Mouse (Mus musculus) midbrain, embryonic 14.5 days (tissue): ENCODE results near the gene Tbc1d1. TPM values are rescaled to one million over a fixed set of nuclear protein-coding genes. Genes with fewer than 3 reads are reported as not detected.

Source experiments
- ATAC-seq: fragments of 200-750 bp; cut with Nextera tagmentation; 2 replicates; pipeline ENCODE4 v1.8.0; 2017; ENCODE audit warnings: moderate number of reproducible peaks, moderate library complexity; ENCODE audit not compliant: low FRiP score, low TSS enrichment
- DNase-seq: peaks from one replicate; pipeline ENCODE4 v3.0.0-alpha.2; 2015
- H3K27ac ChIP-seq: fragments of 300-500 bp; sonication (generic); replicated peaks from 2 replicates; pipeline ENCODE4 v1.5.1; 2014; ENCODE audit warnings: mild to moderate bottlenecking, low read depth, low read length, moderate library complexity
- H3K27me3 ChIP-seq: fragments of 300-500 bp; sonication (generic); 2 replicates; pipeline ENCODE4 v1.6.1; 2014; ENCODE audit warnings: low read length, control low read depth, mixed read lengths; ENCODE audit not compliant: control insufficient read depth, insufficient read depth
- H3K36me3 ChIP-seq: fragments of 300-500 bp; sonication (generic); 2 replicates; pipeline ENCODE4 v1.6.1; 2014; ENCODE audit warnings: low read length, control low read depth; ENCODE audit not compliant: control insufficient read depth, insufficient read depth
- H3K4me1 ChIP-seq: fragments of 300-500 bp; sonication (generic); 2 replicates; pipeline ENCODE4 v1.6.1; 2014; ENCODE audit warnings: mild to moderate bottlenecking, antibody characterized with exemption, low read length, control low read depth; ENCODE audit not compliant: control insufficient read depth, insufficient read depth
- H3K4me2 ChIP-seq: fragments of 300-500 bp; sonication (generic); 2 replicates; pipeline ENCODE4 v1.6.1; 2014; ENCODE audit warnings: mild to moderate bottlenecking, low read length, moderate library complexity
- H3K4me3 ChIP-seq: fragments of 300-500 bp; sonication (generic); replicated peaks from 2 replicates; pipeline ENCODE4 v1.5.1; 2014; ENCODE audit warnings: low read depth, low read length
- H3K9ac ChIP-seq: fragments of 300-500 bp; sonication (generic); replicated peaks from 2 replicates; pipeline ENCODE4 v1.6.1; 2014; ENCODE audit warnings: mild to moderate bottlenecking, low read length, moderate library complexity
- H3K9me3 ChIP-seq: fragments of 300-500 bp; sonication (generic); 2 replicates; pipeline ENCODE4 v1.6.1; 2016; ENCODE audit warnings: low read length, control low read depth, mixed read lengths; ENCODE audit not compliant: control insufficient read depth
- WGBS: fragments of 180-500 bp; shearing (Covaris S2); extraction: QIAGEN DNeasy Blood & Tissue Kit; methylation state at CpG from one replicate; pipeline ENCODE4 v1.1.7; 2014; 5-methylcytosine and 5-hydroxymethylcytosine counted together
- polyA plus RNA-seq: library from polyadenylated mRNA; unstranded; fragments of >200 nt; fragmentation: Nextera tagmentation; extraction: Ambion mirVana; gene quantifications from 2 replicates; pipeline ENCODE4 v1.2.1, GENCODE M21; 2014

The Tbc1d1 gene
- polyA plus RNA-seq, 1 experiment from 2014 or later, result 11.7 TPM

DNA sequence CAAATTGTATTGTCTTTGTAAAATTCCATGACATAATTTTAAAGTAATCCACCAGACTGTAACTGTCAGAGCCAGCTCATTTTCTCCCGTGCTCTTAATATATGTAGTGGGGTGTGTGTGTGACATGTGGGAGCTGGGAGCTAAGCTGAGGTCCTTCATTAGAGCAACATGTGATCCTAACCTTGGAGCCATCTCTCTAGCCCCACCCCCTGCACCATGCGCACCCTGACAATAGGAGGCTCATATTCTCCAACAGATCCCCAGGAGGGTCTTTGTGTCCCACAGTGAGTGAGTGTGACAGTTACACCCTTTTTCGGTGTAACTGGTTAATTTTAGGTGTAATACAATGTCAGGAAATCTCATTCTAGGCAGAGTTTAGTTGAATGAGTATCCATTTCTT lies 16.8 kb downstream of the Tbc1d1 start:
- WGBS, result 77% methylated on average over 3 of the region's 3 CpGs
- no peak overlapping the region for H3K27ac ChIP-seq
- H3K36me3 ChIP-seq, result no peaks in the 10 kb centered on the region
- no peaks in the 10 kb centered on the region for H3K4me1 ChIP-seq
- H3K9ac ChIP-seq, result no peak overlapping the region
- no peaks in the 10 kb centered on the region for H3K9me3 ChIP-seq
- H3K27me3 ChIP-seq, result no peaks in the 10 kb centered on the region
- DNase-seq (no peak), ATAC-seq (no peak)
- H3K4me2 ChIP-seq, result no peak overlapping the region
- no peak overlapping the region for H3K4me3 ChIP-seq

DNA sequence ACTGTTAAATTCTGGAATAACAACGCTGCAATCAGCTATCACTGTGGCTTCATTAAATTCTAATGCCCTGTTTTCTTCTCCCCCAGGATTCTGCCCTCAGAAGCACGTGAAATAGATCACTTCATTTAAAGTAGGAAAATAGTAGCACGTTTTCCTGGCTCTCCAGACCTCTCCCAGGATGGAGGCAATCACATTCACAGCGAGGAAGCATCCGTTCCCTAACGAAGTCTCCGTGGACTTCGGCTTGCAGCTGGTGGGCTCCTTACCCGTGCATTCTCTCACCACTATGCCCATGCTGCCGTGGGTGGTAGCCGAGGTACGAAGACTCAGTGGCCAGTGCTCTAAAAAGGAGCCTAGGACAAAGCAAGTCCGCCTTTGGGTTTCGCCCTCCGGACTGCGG lies 17.2 kb downstream of the Tbc1d1 start:
- H3K4me1 ChIP-seq, result no peaks in the 10 kb centered on the region
- DNase-seq (peak; percentile 31), ATAC-seq (no peak)
- H3K4me2 ChIP-seq, result no peak overlapping the region
- no peaks in the 10 kb centered on the region for H3K9me3 ChIP-seq
- H3K4me3 ChIP-seq, result no peak overlapping the region
- H3K27ac ChIP-seq, result no peak overlapping the region
- no peaks in the 10 kb centered on the region for H3K27me3 ChIP-seq
- no peaks in the 10 kb centered on the region for H3K36me3 ChIP-seq
- WGBS, result 69% methylated on average over 16 of the region's 16 CpGs
- H3K9ac ChIP-seq, result no peak overlapping the region

DNA sequence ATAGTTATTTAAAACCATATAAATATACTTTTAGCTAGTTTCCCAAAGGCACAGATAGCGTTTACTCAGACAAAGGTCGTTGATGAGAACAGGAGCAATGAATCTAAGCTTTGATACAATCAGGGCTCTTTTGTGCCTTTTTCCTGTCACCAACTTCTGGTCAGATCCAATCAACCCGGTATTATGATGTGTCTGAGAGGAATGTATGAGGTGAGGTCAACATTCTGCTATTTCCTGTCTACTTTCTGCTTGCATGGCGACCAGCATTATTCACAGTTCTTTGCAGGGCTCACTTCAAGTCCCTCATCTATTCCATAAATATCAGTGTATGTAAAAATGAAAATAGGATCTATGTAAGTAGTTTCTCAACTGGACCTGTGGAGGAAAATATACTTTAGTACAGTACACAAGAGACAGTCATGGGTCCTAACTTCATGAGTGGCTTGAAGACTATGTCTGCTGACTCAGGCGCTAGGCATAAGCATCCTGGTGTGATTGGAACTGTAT lies 18.4 kb downstream of the Tbc1d1 start:
- Histone ChIP-seq H3K4me2 (no peak overlapping the region), H3K4me3 (no peak overlapping the region), H3K36me3 (no peaks in the 10 kb centered on the region), H3K9ac (no peak overlapping the region), H3K4me1 (no peaks in the 10 kb centered on the region), H3K9me3 (no peaks in the 10 kb centered on the region), H3K27me3 (no peaks in the 10 kb centered on the region), H3K27ac (no peak overlapping the region)
- DNase-seq (no peak), ATAC-seq (no peak)
- 89% methylated on average over 5 of the region's 5 CpGs for WGBS

DNA sequence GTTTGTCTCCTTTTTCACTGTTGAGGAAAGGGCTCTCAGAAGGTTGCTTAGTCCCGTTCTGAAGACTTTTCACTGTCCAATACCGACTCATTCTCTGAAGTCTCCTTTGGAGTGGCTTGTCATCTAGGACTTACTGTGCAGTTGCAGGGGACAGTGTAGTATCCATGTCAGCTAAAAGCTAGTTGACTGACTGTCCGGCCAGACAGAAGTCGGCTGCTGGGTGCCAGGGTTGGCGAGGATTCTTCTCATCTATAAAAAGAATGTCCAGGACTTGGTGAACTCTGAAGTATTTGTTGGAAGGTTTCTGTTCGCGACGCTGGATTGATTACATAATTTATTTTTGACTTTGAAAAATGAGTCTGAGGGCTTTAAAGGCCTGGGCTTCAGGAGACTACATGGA lies 24.4 kb downstream of the Tbc1d1 start:
- no peak for DNase-seq
- no peak for ATAC-seq
- no peak overlapping the region for H3K27ac ChIP-seq
- 94% methylated on average over 8 of the region's 8 CpGs for WGBS
- H3K27me3 ChIP-seq, result no peaks in the 10 kb centered on the region
- no peaks in the 10 kb centered on the region for H3K36me3 ChIP-seq
- H3K4me1 ChIP-seq, result no peaks in the 10 kb centered on the region
- H3K9ac ChIP-seq, result no peak overlapping the region
- H3K4me2 ChIP-seq, result no peak overlapping the region
- H3K4me3 ChIP-seq, result no peak overlapping the region
- H3K9me3 ChIP-seq, result no peaks in the 10 kb centered on the region

DNA sequence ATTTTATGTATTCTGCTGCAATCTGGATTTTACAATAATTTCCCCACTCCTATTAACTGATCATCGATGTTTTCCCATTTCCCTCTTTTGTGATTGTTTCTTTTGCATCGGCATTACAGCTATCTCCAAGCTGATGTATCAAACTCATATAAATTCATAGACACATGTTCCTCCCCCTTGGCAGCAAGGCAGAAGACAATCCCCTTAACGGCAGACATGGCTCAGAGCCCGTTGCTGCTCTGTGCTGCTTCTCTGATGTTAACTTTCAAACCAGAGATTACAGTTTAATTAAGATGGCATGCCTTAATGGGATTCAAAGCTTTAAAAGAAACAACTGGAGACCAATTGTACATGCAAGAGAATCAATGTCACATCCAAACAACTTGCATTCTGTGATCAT lies 27.6 kb downstream of the Tbc1d1 start:
- 28% methylated on average over 4 of the region's 4 CpGs for WGBS
- H3K4me2 ChIP-seq, result no peak overlapping the region

DNA sequence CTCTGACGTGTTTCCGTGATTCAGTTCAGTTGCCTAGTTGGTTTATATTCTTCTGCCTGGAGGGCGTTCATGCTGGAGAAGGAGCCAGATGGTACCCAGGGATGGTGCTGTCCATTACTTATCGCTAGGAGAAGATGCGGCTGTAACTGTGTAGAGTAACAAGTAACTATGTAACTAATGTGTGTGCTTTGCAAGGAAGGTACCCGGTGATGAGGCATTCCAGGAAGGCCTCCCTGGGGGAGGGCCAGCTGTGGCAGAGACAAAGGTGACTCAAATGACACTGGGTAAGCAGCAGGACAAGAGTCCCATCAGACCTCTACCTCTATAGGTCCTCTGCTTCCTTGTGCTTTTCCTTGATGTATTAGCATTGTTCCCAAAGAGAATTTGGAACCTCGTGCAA lies 29.2 kb downstream of the Tbc1d1 start:
- H3K9me3 ChIP-seq, result no peaks in the 10 kb centered on the region
- no peaks in the 10 kb centered on the region for H3K36me3 ChIP-seq
- H3K27me3 ChIP-seq, result no peaks in the 10 kb centered on the region
- H3K4me1 ChIP-seq, result no peaks in the 10 kb centered on the region
- H3K9ac ChIP-seq, result no peak overlapping the region
- no peak overlapping the region for H3K27ac ChIP-seq
- ATAC-seq, result no peak
- H3K4me2 ChIP-seq, result no peak overlapping the region
- 69% methylated on average over 7 of the region's 7 CpGs for WGBS
- no peak for DNase-seq
- no peak overlapping the region for H3K4me3 ChIP-seq

More for the DNA sequence above, 27.6 kb downstream of the Tbc1d1 start:
- H3K27me3 ChIP-seq, result no peaks in the 10 kb centered on the region
- H3K4me1 ChIP-seq, result no peaks in the 10 kb centered on the region
- H3K9me3 ChIP-seq, result no peaks in the 10 kb centered on the region
- no peak overlapping the region for H3K27ac ChIP-seq
- H3K36me3 ChIP-seq, result no peaks in the 10 kb centered on the region
- no peak overlapping the region for H3K4me3 ChIP-seq
- ATAC-seq, result no peak
- DNase-seq, result peak; percentile 60
- no peak overlapping the region for H3K9ac ChIP-seq

DNA sequence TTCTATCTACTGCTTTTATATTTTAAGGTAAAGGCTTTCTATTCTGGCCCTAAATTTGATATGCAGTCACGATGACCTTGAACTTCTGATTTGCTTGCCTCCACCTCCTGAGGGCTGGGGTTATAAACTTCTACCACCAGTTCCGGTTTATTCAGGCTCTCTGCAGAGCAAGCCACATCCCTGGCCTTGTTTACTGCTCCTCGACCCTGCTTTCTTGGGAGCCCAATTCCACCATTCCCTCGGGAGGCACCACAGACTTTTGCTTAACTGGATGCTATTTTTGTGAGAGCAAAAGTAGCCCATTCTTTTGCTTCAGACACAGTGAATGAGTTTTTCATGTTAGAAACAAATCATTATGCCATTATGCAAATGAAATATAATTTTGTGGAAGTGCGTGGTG lies 30.5 kb downstream of the Tbc1d1 start:
- H3K9me3 ChIP-seq, result 0 out of 2 replicates have a peak, but pooled peaks cover 4% of the 10 kb centered on the region
- no peaks in the 10 kb centered on the region for H3K36me3 ChIP-seq
- H3K9ac ChIP-seq, result no peak overlapping the region
- no peak overlapping the region for H3K4me2 ChIP-seq
- no peak for DNase-seq
- ATAC-seq, result no peak
- no peaks in the 10 kb centered on the region for H3K4me1 ChIP-seq
- 78% methylated on average over 5 of the region's 5 CpGs for WGBS
- H3K27me3 ChIP-seq, result no peaks in the 10 kb centered on the region
- no peak overlapping the region for H3K27ac ChIP-seq
- no peak overlapping the region for H3K4me3 ChIP-seq

DNA sequence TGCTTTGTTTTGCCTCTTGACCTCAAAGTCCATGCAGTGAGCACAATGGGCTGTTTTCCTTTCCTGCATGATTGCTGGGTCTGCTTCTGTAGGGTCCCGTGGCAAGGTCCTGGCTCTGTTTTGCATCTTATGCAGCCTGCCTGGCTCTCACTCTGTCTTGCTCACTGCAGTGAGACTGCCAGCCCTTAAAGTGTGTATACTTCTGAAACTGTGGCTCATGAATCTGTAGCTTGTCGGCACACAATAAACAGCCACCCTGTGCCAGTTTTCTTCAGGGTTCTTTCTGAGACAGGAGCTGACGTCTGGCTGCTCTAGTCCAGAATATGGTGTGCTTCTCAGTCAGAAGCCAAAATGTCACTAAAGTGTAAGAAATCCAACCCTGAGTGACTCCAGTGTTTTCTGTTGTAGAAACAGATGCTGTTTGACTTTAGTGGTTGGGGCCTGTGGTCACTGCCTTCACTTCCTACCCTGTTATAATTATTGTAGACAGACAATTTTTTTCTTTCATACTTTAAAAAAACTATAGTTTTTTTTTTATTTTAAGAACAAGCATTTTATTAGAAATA lies 32.1 kb downstream of the Tbc1d1 start:
- ATAC-seq (no peak), DNase-seq (no peak)
- no peak overlapping the region for H3K9ac ChIP-seq
- no peaks in the 10 kb centered on the region for H3K27me3 ChIP-seq
- no peaks in the 10 kb centered on the region for H3K36me3 ChIP-seq
- H3K4me3 ChIP-seq, result no peak overlapping the region
- 62% methylated on average over 3 of the region's 3 CpGs for WGBS
- no peak overlapping the region for H3K27ac ChIP-seq
- H3K9me3 ChIP-seq, result 0 out of 2 replicates have a peak, but pooled peaks cover 4% of the 10 kb centered on the region
- no peaks in the 10 kb centered on the region for H3K4me1 ChIP-seq
- no peak overlapping the region for H3K4me2 ChIP-seq

DNA sequence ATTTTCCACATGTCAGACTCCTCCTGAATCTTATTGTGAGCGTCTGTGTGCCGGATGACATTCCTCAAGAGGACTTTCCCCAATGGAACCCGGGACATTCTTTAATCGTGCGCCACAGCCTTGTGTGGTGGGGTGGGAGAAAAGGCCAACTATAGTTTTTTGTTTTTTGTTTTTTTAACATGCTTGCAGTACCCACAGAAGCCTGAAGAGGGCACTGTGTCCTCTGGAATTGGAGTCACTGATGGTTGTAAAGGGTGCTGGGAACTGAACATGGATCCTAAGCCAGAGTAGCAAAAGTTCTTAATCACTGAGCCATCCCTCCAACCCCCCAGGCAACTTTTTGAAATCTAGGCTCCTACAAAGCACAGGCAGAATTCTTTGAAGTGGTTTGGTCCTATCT lies 34.8 kb downstream of the Tbc1d1 start:
- 96% methylated on average over 5 of the region's 5 CpGs for WGBS
- Histone ChIP-seq H3K9me3 (0 out of 2 replicates have a peak, but pooled peaks cover 4% of the 10 kb centered on the region), H3K4me2 (no peak overlapping the region), H3K27me3 (no peaks in the 10 kb centered on the region), H3K4me1 (no peaks in the 10 kb centered on the region), H3K4me3 (no peak overlapping the region), H3K27ac (no peak overlapping the region), H3K9ac (no peak overlapping the region), H3K36me3 (no peaks in the 10 kb centered on the region)
- DNase-seq (no peak), ATAC-seq (no peak)
